Mouse (Mus musculus): ENCODE measurements around the gene Bicc1.
A peak's percentile ranks its signal among the peaks of the same experiment; 100 is the strongest.
"Not testable (repeated sequence)": the region's sequence is repeated elsewhere in the genome, so short reads cannot be mapped to it uniquely, and the experiment has no call there.

Gene Bicc1

DNA sequence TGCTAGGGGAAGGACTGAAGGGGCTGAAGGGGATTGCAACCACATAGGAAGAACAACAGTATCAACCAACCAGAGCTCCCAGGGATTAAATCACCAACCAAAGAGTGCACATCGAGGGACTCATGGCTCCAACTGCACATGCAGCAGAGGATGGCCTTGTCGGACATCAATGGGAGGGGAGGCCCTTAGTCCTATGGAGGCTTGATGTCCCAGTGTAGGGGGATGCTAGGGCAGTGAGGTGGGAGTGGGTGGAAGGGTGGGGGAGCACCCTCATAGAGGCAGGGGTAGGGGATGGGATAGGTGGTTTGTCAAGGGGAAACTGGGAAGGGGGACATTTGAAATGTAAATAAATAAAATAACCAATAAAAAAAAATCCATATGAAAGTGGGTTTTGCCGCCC lies 152.5 kb downstream of the Bicc1 start:
- peak in 1 of 2 experiments; percentile 15 for DNase-seq (ENCODE audit: inconsistent age in 2 of 2, low spot score in 1 of 2)

DNA sequence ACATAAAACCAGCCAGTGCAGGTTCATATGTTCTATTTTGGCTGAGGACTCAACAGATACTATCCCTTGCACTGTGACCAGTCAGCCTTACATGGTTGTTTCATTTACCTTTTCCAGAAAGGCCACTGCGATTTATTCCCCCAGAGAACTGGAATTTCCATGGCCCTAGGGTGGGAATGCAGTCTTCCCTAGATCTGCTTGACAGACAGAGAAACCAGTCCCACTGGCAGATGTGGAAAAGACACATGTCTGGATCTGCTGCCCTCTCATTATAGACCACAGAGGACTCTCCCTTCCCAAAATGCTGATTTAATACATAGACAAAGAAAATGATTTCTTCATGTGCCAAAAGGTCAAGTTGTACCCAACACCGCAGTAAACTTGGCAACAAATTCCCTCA lies 156.6 kb downstream of the Bicc1 start:
- no peak for DNase-seq (ENCODE audit: inconsistent age in 2 of 2, low spot score in 1 of 2)

DNA sequence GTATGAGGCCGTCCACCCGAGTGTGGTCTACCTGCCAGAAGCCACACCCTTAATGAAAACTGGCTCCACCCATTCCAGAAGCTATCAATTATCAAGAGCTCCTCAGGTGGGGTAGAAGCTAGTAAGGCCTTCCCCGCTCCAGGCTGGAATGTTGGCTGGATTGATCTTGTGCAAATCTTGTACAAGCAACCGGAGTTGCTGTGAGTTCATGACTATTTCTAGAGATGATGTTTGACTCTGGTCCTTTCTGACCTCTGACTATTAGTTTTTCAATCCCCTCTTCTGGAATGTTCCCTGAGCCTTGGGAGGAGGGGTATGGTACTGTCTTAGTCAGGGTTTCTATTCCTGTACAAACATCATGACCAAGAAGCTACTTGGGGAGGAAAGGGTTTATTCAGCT lies 157.3 kb downstream of the Bicc1 start:
- no peak for DNase-seq (ENCODE audit: inconsistent age in 2 of 2, low spot score in 1 of 2)

DNA sequence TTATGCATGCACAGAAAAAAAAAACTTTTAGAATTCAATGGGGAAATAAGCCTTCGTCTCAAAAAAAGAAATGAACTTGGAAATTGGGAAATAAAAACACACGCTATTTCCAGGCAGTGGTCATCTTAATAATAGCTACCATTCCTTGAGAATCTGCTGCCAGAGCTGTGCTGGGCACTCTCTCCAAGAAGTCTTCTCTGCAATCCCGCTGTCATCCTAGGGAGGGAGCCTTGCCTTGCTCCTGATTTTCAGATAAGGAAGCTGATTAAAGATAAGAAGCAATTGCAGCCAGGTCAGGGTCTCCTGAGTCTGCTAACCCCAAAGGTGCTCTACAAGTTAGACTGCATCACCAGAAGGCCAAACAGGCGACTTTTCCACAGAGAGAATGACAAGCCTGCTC lies 161.4 kb downstream of the Bicc1 start:
- DNase-seq (ENCODE audit: inconsistent age in 2 of 2, low spot score in 1 of 2) = peak; percentile 7 to 72

DNA sequence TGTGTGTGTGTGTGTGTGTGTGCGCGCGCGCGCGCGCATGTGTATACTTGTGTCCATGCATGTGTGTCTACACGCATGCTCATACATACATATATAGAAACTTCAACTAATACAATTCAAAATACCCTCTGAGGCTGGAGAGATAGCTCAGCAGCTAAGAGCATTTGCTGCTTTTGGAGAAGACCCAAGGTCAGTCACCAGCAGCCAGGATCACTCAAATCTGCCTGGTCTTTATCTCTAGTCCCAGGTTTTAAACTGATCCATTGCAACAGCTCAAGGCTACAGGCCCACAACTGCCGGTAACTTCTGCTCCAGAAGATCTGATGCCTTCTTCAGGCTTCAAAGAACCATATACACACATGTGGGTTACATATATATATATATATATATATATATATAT lies 163.4 kb downstream of the Bicc1 start:
- DNase-seq (ENCODE audit: inconsistent age in 2 of 2, low spot score in 1 of 2) = peak; percentile 21 to 64

DNA sequence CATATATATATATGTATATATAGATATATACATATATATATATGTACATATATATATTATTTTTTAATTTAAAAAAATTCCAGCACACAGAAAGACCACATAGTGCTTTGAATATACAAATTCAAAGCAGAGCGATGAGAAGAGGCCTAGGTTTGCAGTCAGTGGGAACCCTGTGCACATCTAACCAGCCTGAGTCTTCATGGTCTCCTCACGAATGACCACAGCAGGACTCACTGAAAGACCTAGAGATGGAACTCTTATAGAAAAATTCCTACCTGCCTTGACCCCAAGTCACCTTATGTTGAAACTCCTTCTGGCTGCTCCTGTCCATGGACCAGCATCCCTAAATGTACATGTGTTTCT lies 165.4 kb downstream of the Bicc1 start:
- no peak for DNase-seq (ENCODE audit: inconsistent age in 2 of 2, low spot score in 1 of 2)

DNA sequence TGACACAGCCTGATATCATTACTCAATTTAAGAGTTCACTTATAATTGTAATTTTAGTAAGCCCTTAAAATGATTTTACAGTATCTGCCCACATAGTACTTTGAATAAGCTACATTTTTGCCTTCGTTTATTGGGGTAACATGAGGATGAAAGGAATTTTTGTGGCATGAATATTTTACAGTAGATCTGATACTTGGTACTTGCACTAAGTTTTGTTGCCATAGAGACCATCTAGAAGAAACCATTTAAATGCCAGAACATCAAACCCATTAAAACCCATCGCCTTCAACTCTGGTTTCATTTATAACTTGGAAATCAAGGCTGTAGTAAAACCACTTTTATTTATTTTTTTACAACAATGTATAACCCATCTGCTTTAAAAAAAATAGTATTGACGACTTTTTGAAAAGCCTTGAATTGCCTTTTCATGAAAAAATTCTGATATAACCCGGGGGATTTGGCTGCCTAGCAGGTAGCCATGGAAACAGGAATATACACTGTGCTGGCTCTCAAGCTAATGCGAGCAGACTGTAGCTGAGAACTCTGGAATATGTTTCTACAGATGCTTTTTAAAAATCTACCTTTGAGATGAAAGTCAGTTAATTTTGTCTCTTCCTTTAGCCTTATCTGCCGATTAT lies 165.9 kb downstream of the Bicc1 start:
- no peak for DNase-seq (ENCODE audit: inconsistent age in 2 of 2, low spot score in 1 of 2)

DNA sequence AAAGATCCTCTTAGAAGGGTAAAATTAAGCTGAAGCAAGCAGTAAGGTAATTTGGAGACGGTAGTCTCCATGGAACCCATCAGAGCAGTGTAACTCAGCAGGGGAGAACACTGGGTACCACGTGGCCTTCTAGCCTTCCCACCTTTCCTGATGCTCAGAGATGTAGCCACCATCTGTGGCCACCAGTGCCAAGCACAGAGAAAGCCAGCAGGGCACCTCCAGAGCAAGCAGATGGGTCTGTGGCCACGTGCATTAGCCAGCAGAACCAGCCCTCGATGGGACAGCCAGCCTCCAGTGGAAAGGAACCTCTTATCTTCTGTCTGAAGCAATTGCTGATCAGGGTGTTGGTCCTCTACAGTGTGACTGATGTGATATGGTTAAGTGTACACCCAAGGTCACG lies 172.1 kb downstream of the Bicc1 start:
- no peak for DNase-seq (ENCODE audit: inconsistent age in 2 of 2, low spot score in 1 of 2)

DNA sequence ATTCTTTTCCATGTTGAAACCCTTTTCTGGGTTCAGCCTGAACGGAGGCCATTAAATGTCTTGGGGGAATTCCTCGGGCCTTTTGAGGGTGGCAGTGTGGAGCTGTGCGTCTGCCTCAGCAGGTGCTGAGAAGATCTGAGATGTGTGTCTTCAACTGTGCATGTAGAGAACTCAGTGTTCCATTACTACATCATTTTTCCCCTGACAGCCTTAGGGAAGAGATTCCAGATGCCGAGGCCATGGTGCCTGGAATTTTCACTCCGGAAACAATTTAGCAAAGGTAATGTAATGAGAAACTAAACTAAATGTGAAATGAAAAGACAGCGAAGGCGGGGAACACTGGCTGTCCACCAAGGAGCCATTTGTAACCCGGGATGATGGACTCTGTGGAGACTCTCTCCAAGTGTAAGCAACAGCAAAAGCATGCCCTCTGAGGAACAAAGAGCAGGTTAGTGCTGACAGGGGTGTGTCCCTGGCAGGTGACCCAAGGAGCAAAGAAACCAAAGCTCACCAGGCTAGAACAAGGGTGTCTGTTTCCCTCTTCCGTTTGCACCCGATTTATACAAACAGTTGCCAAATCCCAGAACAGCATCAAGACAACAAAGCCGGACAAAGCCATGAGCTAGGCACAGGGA lies 176.3 kb downstream of the Bicc1 start:
- no peak for DNase-seq (ENCODE audit: inconsistent age in 2 of 2, low spot score in 1 of 2)

DNA sequence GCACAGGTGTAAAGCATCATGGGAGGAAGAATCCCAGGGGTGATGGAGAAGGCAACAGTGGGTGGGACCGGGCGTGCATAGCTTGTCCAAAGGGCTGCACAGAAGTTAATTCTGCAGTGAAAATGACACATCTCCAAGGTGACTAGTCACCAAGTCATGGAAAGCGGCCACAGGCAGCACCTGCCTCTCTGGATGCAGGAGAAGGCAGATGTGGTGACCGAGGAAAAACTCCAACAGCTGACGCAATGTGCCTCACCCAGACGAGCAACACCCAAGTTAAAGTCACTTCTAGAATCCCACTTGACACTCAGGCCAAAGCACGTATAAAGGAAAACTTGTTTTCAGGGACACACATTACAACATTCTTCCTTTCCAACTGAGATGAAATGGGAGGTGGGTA lies 177.3 kb downstream of the Bicc1 start:
- DNase-seq (ENCODE audit: inconsistent age in 2 of 2, low spot score in 1 of 2) = no peak

DNA sequence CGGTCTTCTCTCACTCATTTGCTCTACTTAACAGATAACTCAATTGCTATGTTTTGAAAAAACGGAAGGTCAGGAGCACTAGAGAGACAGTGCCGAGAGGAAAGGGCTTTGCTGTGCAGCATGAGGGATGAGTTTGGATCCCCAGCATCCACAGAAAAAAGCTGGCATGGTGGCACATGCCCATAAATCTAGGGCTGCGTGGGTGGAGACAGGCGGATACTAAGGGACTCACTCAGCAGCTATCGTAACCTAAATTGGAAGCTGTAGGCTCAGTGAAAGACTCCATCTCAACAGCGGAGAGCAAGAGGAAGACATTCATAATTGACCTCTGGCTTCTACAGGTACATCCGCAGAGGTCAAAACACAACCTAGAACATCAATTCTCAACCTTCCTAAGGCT lies 179.8 kb downstream of the Bicc1 start:
- no peak for DNase-seq (ENCODE audit: inconsistent age in 2 of 2, low spot score in 1 of 2)

DNA sequence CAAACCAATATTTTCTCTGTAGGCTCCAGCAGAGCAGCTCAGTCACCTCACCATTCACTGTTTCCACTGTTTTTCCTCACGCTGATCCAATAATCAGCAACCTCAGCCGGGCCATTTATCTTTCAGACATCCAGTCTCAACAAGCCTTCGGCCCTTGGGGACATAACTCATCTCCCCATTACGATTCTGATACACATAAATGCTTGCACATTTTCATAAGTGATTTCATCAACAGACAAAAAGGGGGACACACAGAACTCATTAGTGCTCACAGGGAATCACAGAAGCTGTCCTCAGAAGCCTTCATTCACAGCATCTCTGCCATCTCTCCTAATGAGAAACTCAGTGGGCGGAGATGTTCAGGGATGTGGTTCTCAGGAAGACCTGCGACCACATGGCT lies 182.4 kb downstream of the Bicc1 start:
- no peak for DNase-seq (ENCODE audit: inconsistent age in 2 of 2, low spot score in 1 of 2)

DNA sequence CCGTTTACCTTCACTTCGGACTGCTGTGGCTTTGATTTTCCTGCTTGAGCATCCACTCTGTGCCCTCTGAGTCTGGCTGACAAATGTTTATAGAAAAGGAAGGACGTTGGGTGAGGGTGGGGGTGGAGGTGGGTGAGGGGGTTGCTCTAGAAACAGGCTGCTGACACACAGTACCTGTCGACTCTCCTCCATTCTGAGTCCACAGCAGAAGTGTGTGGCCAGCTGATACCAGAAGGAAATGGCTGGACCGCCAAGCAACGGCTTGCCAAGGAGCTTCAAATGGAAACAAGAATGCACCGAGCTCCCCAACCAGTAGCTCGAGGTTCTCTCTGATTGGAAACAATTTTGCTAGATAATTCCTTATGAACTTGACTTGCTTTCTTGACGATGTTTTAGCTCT lies 182.9 kb downstream of the Bicc1 start:
- no peak for DNase-seq (ENCODE audit: inconsistent age in 2 of 2, low spot score in 1 of 2)

DNA sequence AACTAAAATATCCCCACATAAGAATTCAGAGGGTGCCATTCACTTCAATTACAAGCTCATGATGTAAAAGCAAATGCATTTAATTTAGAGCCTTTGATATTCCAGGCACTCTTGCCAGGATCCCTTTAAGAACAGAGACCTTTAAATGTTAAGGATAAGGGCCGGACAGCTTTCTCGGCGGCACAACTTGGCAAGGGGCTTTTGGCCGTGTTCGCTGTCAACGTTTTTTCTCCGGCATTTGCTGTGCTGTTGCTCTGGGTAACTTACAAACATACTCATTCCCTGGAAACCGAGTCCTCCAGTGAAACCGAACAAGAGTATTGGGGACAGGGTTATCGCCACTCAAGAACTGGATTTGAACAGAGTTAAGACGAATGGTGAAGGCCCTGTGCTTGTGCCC lies 188.3 kb downstream of the Bicc1 start:
- no peak for DNase-seq (ENCODE audit: inconsistent age in 2 of 2, low spot score in 1 of 2)

DNA sequence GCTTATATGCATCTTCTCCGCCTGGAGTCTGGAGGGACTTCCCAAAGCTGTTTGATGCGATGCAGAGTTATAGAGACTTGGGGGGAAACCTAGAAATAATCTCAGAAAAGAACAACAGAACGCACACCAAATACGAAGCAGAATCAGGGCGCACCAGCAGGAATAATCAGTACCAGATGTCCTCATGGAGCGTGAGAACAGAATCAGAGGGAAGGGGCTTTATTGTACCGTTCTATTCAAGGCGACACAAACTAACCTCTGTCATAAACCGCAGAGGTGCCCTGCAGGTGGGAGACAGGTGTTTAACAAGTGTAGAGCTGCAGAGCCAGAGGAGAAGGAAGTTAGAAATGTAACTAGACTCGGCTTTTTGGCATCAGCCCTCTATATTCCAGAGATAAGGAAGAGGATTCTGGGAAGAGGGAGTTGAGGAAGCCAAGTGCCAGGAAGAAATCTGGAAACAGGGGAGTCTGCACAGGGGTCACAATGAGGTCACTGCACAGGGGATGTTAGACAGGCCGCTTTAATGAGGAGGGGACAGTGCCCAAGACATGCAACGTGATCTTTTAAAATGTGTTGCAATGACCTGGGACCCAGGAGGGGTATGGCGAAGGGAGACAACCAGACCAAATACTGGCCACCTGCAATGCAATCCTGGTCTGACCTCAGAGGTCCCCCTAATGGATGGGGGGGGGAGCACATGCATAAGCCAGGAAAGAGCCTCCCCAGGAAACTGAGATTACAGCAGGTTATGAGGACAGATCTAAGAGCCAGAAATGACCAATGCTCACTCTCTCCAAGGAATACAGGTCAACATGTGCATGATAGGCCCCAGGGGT lies 190.4 kb downstream of the Bicc1 start:
- DNase-seq (ENCODE audit: inconsistent age in 2 of 2, low spot score in 1 of 2) = no peak

DNA sequence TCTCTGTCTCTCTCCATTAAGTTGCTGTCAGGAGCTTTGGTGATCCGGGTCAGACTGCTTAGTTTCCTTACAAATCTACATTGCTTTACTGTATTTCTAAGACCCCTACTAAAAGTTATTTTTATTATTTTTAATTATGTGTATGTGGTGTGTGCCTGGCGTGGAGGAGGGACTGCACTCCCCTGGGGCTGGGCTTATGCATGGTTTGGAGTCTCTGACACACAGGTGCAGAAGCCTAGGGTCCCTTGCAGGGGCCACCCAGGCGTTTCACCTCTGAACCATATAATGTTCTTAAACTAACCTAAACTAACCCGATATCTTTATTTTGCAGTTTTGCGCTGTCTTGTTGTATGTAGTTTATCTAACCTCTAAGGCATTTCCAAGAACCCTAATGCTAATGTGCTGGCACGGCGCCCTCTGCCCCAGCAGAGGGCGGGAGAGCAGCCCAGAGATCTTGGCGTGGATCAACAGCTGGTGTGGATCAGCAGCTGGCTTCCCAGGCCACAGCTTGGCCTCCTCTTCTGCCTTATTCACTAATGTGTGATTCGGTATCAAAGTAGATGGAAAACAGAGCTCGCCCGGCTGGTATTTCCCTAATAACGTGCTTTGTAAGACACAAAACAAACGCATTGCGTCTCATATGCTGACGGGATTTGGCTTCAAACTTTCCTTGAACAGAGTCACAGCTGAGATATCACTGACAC lies 192.7 kb downstream of the Bicc1 start:
- peak; percentile 11 to 38 for DNase-seq (ENCODE audit: inconsistent age in 2 of 2, low spot score in 1 of 2)

DNA sequence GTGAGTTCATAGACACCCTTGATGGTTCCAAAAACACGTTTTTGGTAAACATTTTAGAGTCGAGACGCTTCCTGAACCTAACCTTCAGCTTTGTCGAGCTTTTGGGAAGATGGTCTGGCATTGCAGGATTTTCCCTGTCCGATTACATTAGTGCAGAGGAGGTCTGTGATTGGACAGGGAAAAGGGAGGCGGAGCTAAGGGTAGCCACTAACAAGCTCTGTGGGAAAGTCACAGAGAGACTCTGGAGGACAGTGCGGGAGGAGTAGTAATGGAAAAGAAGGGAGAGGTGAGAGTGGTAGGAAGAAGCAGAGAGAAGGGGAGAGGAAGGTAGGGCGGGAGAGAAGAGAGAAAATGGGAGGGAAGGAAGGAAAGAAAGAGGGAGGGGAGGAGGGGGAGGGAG lies 194.8 kb downstream of the Bicc1 start:
- peak in 1 of 2 experiments; percentile 33 for DNase-seq (ENCODE audit: inconsistent age in 2 of 2, low spot score in 1 of 2)

DNA sequence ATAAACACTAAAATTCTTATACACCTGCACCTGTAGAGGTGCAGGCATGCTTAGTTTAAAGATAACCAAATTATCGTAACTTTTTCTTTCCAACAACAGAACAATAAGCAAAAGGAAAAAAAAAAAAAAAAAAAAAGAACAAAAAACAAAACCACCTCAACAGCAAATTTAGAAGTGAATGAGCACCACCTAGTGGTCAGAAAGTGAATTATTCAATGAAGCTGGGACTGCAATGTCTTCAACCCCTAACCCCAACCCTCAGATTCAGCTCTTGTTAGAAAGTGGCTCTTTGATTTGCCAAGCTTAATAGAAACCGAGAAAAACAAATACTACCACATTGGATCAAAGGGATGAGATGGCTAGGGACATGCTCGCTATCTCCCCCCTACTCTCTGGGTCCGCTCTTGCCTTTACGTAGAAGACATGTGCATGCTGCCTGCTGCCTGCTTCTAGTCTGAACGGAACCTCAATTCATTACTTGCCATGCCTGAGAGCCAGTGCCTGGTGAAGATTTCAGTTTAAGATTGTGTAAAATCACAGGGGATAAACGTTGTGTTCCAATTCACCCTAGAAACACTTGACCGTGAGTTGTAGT lies 195.8 kb downstream of the Bicc1 start:
- peak in 1 of 2 experiments; percentile 83 for DNase-seq (ENCODE audit: inconsistent age in 2 of 2, low spot score in 1 of 2)

DNA sequence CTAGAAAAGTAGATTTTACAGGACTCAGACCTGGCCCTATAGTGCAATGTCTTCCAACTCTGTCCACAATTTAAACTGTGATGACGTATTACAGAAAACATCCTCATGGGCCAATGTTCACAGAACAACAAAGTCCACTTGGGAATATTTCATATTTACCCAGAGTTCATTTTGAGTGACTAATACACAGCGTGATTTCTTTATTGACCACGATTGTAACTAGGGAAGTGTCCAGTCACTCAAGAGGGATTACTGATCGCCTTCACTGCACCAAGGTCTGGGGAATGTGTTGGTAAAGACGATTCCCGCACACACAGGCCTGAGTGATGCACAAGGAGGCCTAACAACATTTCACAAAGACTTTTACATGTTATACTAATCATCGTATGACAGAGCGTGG lies 197.9 kb downstream of the Bicc1 start:
- no peak for DNase-seq (ENCODE audit: inconsistent age in 2 of 2, low spot score in 1 of 2)

DNA sequence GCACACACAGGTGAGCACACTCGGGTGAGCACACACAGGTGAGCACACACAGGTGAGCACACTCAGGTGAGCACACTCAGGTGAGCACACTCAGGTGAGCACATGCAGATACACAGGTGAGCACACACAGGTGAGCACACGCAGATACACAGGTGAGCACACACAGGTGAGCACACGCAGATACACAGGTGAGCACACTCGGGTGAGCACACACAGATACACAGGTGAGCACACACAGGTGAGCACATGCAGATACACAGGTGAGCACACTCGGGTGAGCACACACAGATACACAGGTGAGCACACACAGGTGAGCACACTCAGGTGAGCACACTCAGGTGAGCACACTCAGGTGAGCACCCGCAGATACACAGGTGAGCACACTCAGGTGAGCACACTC lies 199.1 kb downstream of the Bicc1 start:
- not testable (repeated sequence) for DNase-seq (ENCODE audit: inconsistent age in 2 of 2, low spot score in 1 of 2)

DNA sequence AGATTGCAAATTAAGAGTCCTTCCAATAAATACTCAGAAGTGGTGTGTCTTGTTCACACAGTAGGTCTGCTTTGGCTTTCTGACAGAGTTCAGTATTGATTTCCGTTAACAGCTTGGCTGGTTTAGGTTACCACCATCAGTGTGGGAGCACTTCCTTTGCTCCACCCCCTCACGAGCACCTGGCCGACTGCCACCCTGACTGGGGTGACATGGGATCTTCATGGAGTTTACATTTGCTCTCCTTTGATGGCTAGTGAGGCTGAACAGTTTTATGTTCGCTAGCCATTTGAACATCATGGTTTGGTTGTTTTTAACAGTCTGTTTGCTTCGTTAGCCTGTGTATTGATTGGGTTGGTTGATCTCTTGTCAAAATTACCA lies 206.7 kb downstream of the Bicc1 start:
- DNase-seq (ENCODE audit: inconsistent age in 2 of 2, low spot score in 1 of 2) = no peak
